Mouse (Mus musculus) liver, embryonic 14.5 days (tissue): ENCODE data around the gene Gm5105. TPM values are rescaled to one million over a fixed set of nuclear protein-coding genes. Genes with fewer than 3 reads are reported as not detected.

Source experiments
- ATAC-seq: fragments of 200-750 bp; cut with Nextera tagmentation; 2 replicates; pipeline ENCODE4 v1.8.0; 2017; ENCODE audit warnings: moderate number of reproducible peaks, mild to moderate bottlenecking, moderate library complexity; ENCODE audit not compliant: insufficient read depth
- DNase-seq, 3 experiments: peaks; one replicate each; pipeline ENCODE4 v3.0.0-alpha.2; 2012 to 2013; ENCODE audit warnings: low read depth in 3 of 3, low spot score in 3 of 3
- H3K27ac ChIP-seq: fragments of 300-500 bp; sonication (generic); 2 replicates; pipeline ENCODE4 v1.5.1; 2014; ENCODE audit warnings: moderate library complexity, mild to moderate bottlenecking, control low read depth, inconsistent platforms
- H3K27me3 ChIP-seq: fragments of 300-500 bp; sonication (generic); 2 replicates; pipeline ENCODE4 v1.6.1; 2014; ENCODE audit warnings: mild to moderate bottlenecking, low read length, moderate library complexity; ENCODE audit not compliant: control insufficient read depth, insufficient read depth
- H3K36me3 ChIP-seq: fragments of 300-500 bp; sonication (generic); replicated peaks from 2 replicates; pipeline ENCODE4 v1.6.1; 2014; ENCODE audit warnings: low read depth; ENCODE audit not compliant: control insufficient read depth, insufficient read depth
- H3K4me1 ChIP-seq, 2 experiments: fragments of 200-500 bp in 1 of 2; fragments of 300-500 bp in 1 of 2; sonication (generic) in 1 of 2; replicated peaks; 2 replicates each; pipeline ENCODE4 v1.6.1; 2012 to 2014; ENCODE audit warnings: antibody characterized with exemption in 1 of 2, inconsistent platforms in 1 of 2, low read length in 1 of 2; ENCODE audit not compliant: control insufficient read depth in 2 of 2, insufficient read depth in 2 of 2
- H3K4me2 ChIP-seq: fragments of 300-500 bp; sonication (generic); 2 replicates; pipeline ENCODE4 v1.6.1; 2014; ENCODE audit warnings: low read depth, mild to moderate bottlenecking, control low read depth, moderate library complexity
- H3K4me3 ChIP-seq, 2 experiments: fragments of 200-500 bp in 1 of 2; fragments of 300-500 bp in 1 of 2; sonication (generic) in 1 of 2; 2 replicates each; pipeline ENCODE4 v1.5.1; 2012 to 2014; ENCODE audit warnings: low read depth in 2 of 2, low read length in 2 of 2, mild to moderate bottlenecking in 2 of 2, control low read depth in 1 of 2, inconsistent platforms in 1 of 2, moderate library complexity in 1 of 2; ENCODE audit not compliant: insufficient read depth in 1 of 2
- H3K9ac ChIP-seq: fragments of 300-500 bp; sonication (generic); replicated peaks from 2 replicates; pipeline ENCODE4 v1.6.1; 2014; ENCODE audit warnings: mild to moderate bottlenecking, control low read depth, moderate library complexity
- H3K9me3 ChIP-seq: fragments of 300-500 bp; sonication (generic); 2 replicates; pipeline ENCODE4 v1.6.1; 2016; ENCODE audit warnings: low read length, mixed read lengths; ENCODE audit not compliant: control insufficient read depth
- CTCF ChIP-seq: IDR thresholded peaks from 2 replicates; pipeline ENCODE4 v1.5.1; 2016; ENCODE audit warnings: antibody characterized with exemption, low read depth, control low read depth
- EP300 ChIP-seq: IDR thresholded peaks from 2 replicates; pipeline ENCODE4 v1.6.1; 2016; ENCODE audit warnings: antibody characterized with exemption, low read depth
- WGBS: fragments of 180-500 bp; shearing (Covaris S2); extraction: QIAGEN DNeasy Blood & Tissue Kit; methylation state at CpG from one replicate; pipeline ENCODE4 v1.1.7; 2014; ENCODE audit not compliant: insufficient replicate concordance; 5-methylcytosine and 5-hydroxymethylcytosine counted together
- polyA plus RNA-seq, 2 experiments: library from polyadenylated mRNA; depleted of rRNA in 1 of 2; stranded (reverse) in 1 of 2; unstranded in 1 of 2; fragments of >200 nt; fragmentation: Nextera tagmentation in 1 of 2; extraction: Ambion mirVana in 1 of 2; gene quantifications; 2 replicates each; pipeline versions ENCODE4 v1.2.1 to v1.2.3; 2012 to 2014

The Gm5105 gene
- polyA plus RNA-seq, 2 experiments: not detected

- ATAC-seq: no peak
- DNase-seq: no peak
- Histone ChIP-seq H3K36me3 (no peaks in the 10 kb centered on the region), H3K4me3 (no peak overlapping the region), H3K9ac (no peak overlapping the region), H3K4me1 (no peaks in the 10 kb centered on the region), H3K4me2 (no peak overlapping the region), H3K9me3 (no peaks in the 10 kb centered on the region), H3K27ac (no peak overlapping the region), H3K27me3 (no peaks in the 10 kb centered on the region)
- TF ChIP-seq EP300 (no peak), CTCF (no peak)
- 68% methylated on average over 7 of the region's 7 CpGs for WGBS
Measured at GRCm38 (mm10) chr3:138043316-138043715, 23.9 kb downstream of the Gm5105 start.

GRCm38 (mm10) chr3:138041591-138042301 is 25.4 kb downstream of the Gm5105 start:
- Histone ChIP-seq H3K36me3 (no peaks in the 10 kb centered on the region), H3K4me1 (no peaks in the 10 kb centered on the region), H3K9ac (no peak overlapping the region), H3K27ac (no peak overlapping the region), H3K9me3 (no peaks in the 10 kb centered on the region), H3K4me2 (no peak overlapping the region), H3K27me3 (no peaks in the 10 kb centered on the region), H3K4me3 (no peak overlapping the region)
- DNase-seq: no peak
- WGBS: 57% methylated on average over 3 of the region's 3 CpGs
- ATAC-seq: no peak
- TF ChIP-seq EP300: no peak
- no peak for TF ChIP-seq CTCF

GRCm38 (mm10) chr3:138040938-138041337 is 26.2 kb downstream of the Gm5105 start:
- no peak overlapping the region for H3K9ac ChIP-seq
- TF ChIP-seq EP300 (no peak), CTCF (no peak)
- H3K4me1 ChIP-seq: no peaks in the 10 kb centered on the region
- H3K4me2 ChIP-seq: no peak overlapping the region
- no peaks in the 10 kb centered on the region for H3K27me3 ChIP-seq
- WGBS: 44% methylated on average over 2 of the region's 2 CpGs
- no peak for DNase-seq
- no peak for ATAC-seq
- no peak overlapping the region for H3K4me3 ChIP-seq
- H3K36me3 ChIP-seq: no peaks in the 10 kb centered on the region
- H3K9me3 ChIP-seq: no peaks in the 10 kb centered on the region
- no peak overlapping the region for H3K27ac ChIP-seq

GRCm38 (mm10) chr3:138033986-138034385 is 33.2 kb downstream of the Gm5105 start:
- TF ChIP-seq CTCF (no peak), EP300 (no peak)
- ATAC-seq: no peak

GRCm38 (mm10) chr3:138030563-138030962 is 36.6 kb downstream of the Gm5105 start:
- H3K4me3 ChIP-seq: no peak overlapping the region
- no peak for DNase-seq
- H3K9me3 ChIP-seq: no peaks in the 10 kb centered on the region
- TF ChIP-seq CTCF: no peak
- no peak for TF ChIP-seq EP300
- 50% methylated on average over 6 of the region's 6 CpGs for whole genome bisulfite sequencing
- peaks cover 0 to 2% of the 10 kb centered on the region in 2 experiments; a peak in 1 of 4 replicates for H3K4me1 ChIP-seq
- no peaks in the 10 kb centered on the region for H3K27me3 ChIP-seq
- no peaks in the 10 kb centered on the region for H3K36me3 ChIP-seq
- ATAC-seq: no peak
- no peak overlapping the region for H3K4me2 ChIP-seq
- no peak overlapping the region for H3K27ac ChIP-seq
- no peak overlapping the region for H3K9ac ChIP-seq

More at GRCm38 (mm10) chr3:138033986-138034385, 33.2 kb downstream of the Gm5105 start:
- 47% methylated on average over 6 of the region's 6 CpGs for WGBS
- H3K27ac ChIP-seq: no peak overlapping the region
- H3K9me3 ChIP-seq: no peaks in the 10 kb centered on the region
- H3K4me1 ChIP-seq: no peaks in the 10 kb centered on the region
- no peaks in the 10 kb centered on the region for H3K27me3 ChIP-seq
- no peak overlapping the region for H3K4me2 ChIP-seq
- H3K9ac ChIP-seq: no peak overlapping the region
- DNase-seq: no peak
- H3K4me3 ChIP-seq: no peak overlapping the region
- H3K36me3 ChIP-seq: no peaks in the 10 kb centered on the region
